Mouse (Mus musculus) brain, embryonic 14.5 days (tissue): ENCODE data around the gene Srpk1.

Source experiments
- CTCF ChIP-seq: fragments of 200-500 bp; IDR thresholded peaks from 2 replicates; pipeline ENCODE4 v1.5.1; 2012; ENCODE audit warnings: inconsistent platforms, mild to moderate bottlenecking, moderate library complexity, borderline replicate concordance; ENCODE audit not compliant: insufficient read depth, insufficient read length; ENCODE audit errors: extremely low read depth
- POLR2A ChIP-seq: fragments of 200-500 bp; IDR thresholded peaks from 2 replicates; pipeline ENCODE4 v1.6.1; 2012; ENCODE audit warnings: mild to moderate bottlenecking, inconsistent platforms, borderline replicate concordance; ENCODE audit not compliant: poor library complexity, insufficient read depth, insufficient read length, severe bottlenecking; ENCODE audit errors: extremely low read depth

GRCm38 (mm10) chr17:28561613-28562012, 60.9 kb downstream of the Srpk1 start:
- no peak for TF ChIP-seq CTCF
- no peak for TF ChIP-seq POLR2A
